Mouse (Mus musculus): ENCODE data around the gene Krt87.

Gene Krt87

DNA sequence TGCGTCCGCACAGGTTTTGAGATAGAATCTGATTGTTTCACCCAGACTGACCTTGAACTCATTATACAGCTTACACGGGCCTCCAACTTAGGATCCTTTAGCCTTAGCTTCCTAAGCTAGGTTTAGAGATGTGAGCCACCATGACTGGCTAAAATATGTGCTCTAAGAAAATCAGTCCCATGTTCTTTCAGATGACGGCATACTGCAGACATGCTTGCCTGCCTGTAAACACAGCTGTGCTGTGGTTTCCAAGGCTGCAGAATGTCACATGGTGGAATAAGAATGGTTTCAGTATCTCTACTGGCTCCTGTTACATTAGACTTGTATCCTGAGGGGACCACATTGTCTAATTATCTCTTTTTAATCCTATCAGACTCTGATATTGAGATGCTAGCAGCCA, 19.7 kb downstream of the Krt87 start:
- no peak for DNase-seq (ENCODE audit: low read depth, low spot score)

DNA sequence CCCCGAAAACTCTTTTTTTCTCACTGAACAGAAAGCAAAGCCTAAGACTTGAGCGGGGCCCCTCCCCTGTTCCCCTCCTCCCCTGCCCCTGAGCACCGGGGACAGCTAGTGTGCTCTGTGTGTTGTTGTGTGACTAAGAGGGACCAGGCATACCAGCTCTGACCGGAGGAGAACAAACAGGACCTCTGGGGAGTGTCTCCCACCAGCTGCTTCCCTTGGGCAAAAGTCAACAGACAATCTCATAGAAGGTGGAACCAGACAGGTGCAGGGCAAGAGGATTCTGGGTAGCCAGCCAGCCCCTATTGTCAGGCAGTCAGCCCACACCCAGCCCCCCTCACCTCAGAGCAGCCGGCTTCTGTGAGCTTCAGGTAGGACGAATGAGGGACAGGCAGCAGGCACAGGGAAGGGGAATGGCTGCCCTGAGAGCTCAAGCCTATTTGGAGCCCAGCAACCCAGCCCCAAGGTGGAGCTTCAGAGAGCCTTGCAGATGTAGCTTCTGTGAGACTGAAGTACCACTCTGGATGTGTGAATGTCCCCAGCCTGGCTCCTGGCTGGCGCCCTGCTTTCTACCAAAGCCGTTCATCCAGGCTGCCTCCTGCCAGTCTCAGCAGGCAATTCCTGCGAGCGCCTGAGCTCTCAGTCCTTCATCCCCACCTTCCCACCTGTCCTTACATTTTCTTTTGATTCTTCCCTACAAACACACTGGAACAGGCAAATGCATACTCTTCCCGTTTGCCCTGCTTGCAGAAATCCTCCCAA, 23.6 kb downstream of the Krt87 start:
- DNase-seq (ENCODE audit: low read depth, low spot score), result no peak

DNA sequence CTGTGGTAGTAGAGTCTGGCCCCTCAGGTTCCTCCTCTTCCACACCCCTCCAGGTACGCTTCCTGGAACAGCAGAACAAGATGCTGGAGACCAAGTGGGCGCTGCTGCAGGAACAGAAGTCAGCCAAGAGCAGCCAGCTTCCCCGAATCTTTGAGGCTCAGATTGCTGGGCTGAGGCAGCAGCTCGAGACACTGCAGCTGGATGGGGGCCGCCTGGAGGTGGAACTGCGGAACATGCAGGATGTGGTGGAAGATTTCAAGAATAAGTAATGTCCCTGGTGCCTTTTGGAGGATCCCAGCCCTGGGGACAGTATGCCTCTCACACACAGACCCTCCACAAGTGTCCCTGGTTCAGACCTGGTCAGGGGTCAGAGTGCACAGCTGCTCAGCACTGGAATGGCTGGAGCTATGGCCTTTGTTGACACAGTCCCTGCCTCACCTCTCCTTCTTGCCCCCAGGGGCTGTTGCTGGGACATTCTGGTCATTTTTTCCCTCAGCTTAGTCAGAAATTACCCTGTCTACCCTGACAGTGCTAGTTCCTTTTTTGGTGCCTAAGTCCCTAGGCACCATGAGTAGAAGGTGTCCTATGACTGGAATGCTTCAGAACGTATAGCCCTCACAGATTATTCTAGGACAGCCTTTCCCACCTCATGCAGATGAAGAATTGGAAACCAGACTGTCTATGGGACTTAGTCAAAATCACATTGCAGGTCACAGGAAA, 24.5 kb downstream of the Krt87 start:
- DNase-seq (ENCODE audit: low read depth, low spot score), result no peak

DNA sequence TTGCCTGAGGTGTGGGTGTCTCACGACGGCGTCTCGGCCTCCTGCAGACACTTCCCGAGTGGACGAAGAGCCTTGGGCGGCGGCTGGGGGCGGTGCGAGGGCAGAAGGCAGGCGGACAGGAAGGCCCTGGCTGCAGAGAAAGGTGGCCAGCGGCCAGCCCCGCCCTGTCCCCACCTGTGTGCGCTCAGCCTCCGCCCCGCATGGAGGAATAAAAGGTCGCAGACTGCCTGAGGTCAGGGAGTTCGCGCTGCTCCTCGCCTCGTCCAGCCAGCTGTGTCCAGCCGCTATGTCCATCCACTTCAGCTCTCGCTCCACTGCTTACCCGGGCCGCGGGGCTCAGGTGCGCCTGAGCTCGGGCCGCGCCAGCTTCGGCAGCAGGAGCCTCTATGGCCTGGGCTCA, 26.4 kb downstream of the Krt87 start:
- DNase-seq (ENCODE audit: low read depth, low spot score), result no peak

DNA sequence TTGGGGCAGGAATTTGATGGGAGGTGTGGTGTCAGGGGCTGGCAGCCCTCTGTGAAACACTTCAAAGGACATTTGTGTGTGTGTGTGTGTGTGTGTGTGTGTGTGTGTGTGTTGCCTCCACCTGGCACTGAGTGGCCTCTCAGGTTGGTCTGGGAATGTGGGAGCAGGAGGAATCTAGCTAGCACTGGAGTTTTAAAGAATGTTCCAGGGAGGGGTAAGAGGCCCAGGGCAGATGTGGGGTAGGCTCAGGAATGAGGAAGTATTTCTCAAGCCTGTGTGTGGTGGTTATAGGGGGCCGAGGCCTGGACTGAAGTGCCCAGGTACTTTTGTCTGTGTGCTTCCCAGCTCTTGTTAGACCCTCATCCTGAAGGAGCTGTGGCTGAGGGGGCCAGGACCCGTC, 27.8 kb downstream of the Krt87 start, which contains the start of gene Krt7:
Gene Krt7, plus strand, starts transcription at position 269 of the 400 bp plus-strand sequence.
- DNase-seq (ENCODE audit: low read depth, low spot score), result peak; percentile 49

DNA sequence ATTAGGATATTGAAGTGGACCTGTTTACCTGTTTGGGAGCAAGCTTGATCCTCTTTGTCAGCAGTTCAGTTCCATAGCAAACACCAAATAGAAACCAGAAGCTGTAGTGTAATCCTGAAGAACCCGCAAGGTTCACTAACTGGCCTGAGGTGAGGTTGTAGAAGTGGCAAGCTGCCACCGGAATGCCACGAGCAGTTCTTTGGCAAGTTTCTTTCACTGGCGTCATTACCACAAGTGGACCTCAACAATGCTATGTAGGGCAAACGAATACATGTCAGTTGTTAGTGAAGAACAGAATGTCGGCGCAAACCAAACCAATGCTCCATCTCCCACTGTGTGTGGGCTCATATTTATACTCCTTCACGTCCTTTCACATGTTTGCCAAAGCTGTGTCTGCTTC, 40.3 kb downstream of the Krt87 start:
- no peak for DNase-seq (ENCODE audit: low read depth, low spot score)

DNA sequence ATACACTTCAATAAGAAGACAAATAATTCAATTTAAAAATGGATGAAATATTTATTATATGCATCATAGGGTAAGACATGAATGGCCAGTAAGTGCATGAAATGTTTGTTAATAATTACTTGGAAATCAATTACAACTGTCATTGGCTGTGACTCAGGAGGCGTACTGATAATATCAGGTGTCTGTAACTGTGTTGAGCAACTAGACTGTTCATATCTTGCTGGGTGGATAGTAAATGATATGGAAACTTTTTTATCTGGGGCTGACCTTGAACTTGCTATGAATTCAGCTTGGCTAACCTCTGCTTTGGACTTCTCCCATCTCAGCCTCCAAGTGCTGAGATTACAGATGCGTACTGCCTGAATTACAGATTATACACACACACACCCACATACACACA, 40.9 kb downstream of the Krt87 start:
- DNase-seq (ENCODE audit: low read depth, low spot score), result no peak

DNA sequence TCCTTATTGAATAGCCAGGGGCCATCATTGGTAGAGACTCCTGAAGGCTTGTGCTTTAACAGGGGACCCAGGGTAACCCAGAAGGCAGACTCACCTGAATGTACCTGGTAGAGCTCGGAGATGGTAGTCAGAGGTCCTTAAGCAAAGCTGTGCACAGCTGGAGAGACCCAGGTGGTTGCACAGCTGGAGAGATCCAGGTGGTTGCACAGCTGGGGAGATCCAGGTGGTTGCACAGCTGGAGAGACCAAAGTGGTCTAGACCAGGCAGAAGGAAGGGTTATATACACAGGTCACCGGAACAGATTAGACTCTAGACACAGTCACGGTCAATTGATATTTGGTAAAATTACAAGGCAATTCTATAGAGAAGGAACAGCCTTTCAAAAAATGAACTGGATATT, 41.7 kb downstream of the Krt87 start:
- DNase-seq (ENCODE audit: low read depth, low spot score), result peak; percentile 48

DNA sequence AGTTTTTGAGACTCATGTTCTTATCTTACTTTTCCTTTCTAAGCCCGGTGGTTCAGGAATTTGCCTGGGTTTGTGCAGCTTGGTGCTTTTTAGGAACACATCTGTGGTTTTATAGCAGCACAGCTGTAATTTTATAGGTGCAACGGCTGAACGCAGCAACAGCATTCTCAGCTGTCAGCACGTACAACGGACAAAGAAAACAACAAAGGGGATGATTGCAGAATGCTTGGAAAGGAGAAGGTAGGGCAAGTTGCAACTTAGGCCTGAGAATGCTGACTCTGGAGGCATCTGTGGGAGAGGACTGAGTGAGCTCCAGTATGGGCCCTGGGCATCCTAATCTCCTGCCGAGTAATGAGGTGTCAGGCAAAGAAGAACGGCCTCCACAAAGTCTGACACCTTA, 42.1 kb downstream of the Krt87 start:
- DNase-seq (ENCODE audit: low read depth, low spot score), result peak; percentile 76

DNA sequence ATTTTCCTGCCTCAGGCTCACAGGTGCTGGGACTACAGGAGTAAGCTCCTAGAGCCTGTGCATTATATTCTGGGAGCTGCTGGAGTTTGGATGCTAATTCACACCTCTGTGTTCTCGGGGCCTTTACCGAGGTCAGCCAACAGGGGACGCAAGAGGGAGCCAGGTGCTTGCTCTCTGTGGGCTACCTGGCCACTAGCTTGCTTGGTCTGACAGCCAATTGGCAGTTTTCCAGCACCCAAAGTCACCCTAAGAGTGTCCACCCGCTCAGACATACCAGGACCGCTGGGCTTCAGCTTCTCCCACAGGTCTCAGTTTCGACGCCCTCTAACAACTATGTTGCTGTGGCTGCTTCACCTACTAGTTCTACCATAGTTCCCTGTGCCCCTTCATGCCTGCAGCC, 43.7 kb downstream of the Krt87 start:
- no peak for DNase-seq (ENCODE audit: low read depth, low spot score)

DNA sequence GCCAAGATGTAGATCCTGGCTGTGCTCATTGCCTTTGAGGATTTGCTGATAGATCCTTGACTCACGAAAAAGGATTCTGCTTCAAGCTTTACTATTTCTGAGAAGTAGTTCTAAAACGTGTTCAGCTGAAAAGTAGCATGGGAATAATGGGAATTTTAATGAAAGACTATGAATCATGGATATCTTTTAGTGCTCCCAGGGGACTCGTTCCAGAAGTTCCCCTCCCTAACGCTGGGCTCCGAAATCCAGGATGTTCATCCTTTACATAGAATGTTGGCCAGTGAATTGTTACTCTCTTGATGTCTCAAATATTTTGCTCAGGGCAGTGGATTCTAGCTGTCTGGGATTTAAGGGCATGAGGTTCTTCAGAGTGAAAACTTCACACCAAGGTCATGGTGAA, 46.4 kb downstream of the Krt87 start:
- DNase-seq (ENCODE audit: low read depth, low spot score), result no peak

DNA sequence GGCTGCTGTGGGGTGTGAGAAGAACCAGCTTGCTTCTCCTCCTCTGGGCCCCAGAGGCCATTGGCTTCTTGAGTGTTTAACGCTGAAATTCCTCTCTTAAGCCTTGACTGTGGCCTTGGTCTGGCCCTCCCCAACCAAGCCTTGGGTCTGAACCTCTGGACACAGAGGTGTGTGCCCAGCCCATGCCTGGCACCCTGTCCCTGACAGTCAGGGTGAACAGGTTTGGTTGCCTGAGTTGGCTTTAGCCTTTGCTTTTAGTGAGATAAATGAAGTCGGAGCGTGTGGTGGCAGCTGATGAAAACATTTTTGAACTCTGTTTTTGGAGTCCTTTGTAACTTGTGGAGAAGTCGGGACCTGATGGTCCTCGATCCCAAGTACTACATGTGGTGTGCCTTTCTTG, 48.4 kb downstream of the Krt87 start:
- DNase-seq (ENCODE audit: low read depth, low spot score), result no peak

DNA sequence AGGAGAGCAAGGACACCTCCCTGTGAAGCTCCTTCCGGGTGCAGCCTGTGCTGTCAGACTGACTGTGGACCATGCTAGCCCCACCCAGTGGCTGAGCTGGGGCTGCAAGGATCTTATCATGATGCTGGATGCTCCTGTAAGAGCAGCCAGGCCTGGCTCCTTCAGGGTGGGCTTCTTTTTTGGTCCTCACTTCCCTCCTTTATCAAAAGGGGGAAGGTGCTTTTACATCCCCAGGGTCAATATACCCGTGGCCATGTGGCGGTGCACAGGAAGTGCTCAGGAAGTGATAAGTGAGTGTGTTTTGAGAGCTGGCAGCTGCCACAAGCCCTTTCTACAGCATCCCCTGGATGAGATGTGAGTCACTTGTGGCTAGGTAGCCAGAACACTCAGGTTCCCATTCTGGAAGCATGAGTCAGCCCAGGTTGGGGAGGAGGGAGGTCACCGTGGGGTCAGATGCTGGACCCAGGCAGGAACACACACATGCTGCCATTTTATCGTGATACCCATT, 50.5 kb downstream of the Krt87 start:
- DNase-seq (ENCODE audit: low read depth, low spot score), result no peak

DNA sequence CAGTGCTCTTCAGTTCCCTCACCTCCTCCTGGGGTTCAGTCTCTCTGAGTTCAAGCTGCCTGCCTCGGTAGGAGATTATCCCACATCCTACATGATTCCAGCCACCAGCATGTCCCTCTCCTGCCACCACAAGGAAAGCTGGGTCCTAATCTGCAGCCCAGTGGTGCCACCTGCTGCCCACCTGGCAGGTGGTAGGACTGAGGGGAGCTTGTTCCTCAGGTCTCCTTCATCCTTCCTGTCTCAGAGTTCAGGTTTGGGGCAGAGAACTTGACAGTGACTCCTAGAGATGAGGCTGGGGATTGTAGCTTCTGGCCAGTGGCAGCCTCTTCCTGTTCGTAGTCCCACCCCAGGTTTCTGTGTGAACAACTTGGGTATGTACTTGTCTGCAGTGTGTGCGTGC, 51.4 kb downstream of the Krt87 start:
- DNase-seq (ENCODE audit: low read depth, low spot score), result no peak

DNA sequence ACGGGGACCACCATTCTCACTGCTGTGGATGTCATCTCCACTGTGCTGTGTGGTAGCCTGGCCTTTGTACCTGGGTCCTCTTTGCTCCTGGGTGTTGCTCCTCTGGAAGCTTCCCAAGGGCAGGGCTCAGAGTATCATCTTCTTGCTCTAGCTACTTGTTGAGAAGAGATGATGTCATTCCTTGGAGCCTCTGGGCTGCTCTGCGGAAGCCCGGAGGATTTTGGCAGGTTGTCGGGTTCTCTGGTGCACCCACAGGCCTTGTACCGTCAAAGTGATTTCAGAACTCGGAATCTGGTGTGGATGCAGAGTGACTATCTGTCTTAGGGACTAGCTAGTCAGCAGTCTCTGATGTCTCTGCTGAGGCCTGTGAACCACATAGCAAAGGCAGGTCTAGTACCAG, 53.5 kb downstream of the Krt87 start:
- DNase-seq (ENCODE audit: low read depth, low spot score), result no peak

DNA sequence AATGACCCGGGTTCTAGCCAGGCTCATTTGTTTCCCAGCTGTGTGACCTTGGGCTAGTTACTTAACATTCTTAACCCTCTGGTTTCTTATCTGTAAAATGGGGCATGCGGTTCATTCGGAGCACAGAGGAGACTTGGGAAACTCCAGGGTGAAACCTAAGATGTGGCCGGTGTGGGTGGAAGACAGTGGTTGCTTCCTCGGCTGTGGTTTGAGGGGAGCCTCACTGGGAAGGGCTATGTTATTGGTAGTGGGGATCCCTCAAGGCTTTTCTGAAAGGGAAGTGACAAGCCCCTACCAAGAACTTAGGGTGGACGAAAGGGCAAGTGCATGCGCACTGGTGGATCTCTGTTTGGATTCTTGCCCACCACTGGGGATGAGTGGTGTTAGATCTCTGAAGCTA, 54.0 kb downstream of the Krt87 start:
- DNase-seq (ENCODE audit: low read depth, low spot score), result no peak

DNA sequence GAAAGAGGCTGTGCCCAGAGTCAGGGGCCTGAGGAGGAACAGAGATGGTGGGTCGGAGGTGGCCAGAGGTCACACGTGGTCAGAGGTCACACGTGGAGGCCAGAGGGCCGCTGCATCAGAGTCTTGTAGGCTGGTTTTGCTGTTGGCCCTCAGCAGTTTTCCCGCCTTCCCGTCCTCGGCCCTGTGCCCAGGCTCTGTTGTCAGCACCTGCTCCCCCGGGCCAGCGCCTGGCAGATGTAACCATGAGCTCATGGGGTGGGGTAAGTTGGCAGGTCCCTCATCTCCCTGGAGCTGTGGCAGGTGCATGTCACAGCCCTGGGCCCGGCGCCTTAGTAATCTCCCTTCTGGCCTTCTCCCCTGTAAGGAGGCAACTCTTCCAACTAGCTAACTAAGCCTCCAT, 55.8 kb downstream of the Krt87 start:
- no peak for DNase-seq (ENCODE audit: low read depth, low spot score)

DNA sequence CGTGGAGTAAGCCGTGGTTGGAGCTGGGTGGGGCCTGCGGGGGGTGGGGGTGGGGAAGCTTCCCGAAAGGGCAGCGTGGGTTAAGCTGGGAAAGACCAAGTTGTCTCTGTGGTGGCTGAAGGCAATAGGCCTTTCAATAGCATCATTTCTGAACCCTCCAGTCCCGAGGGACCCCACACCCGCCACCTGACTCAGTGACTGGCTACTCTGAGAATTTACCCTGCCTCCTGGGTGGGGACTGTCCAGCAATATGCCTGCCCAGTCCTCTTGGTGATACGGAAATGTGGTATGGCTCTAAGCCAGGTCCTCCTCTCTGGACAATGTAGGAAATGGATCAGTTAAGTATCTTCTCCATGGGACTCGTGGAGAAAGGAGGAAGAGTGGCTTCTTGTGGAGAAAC, 56.8 kb downstream of the Krt87 start:
- no peak for DNase-seq (ENCODE audit: low read depth, low spot score)
